Mouse (Mus musculus) kidney, adult 2 months (tissue): ENCODE measurements at regions not wholly inside any gene's neighbourhood (a gene's known extent, or its start where the extent isn't known, plus 50 kb on each side); places are given as distances from the start of the nearest gene placed in this dataset.

ENCODE experiments used
- DNase-seq: peaks from one replicate; pipeline ENCODE4 v3.0.0; 2021
- H3K27ac ChIP-seq: fragments of 200-500 bp; 2 replicates; pipeline ENCODE4 v1.5.1; 2012; ENCODE audit warnings: low read depth, low read length, control low read depth, inconsistent platforms; ENCODE audit not compliant: insufficient read depth
- H3K27me3 ChIP-seq: fragments of 200-500 bp; replicated peaks from 2 replicates; pipeline ENCODE4 v1.6.1; 2012; ENCODE audit warnings: mild to moderate bottlenecking, moderate library complexity, low read length, inconsistent platforms; ENCODE audit not compliant: control insufficient read depth, insufficient read depth
- H3K36me3 ChIP-seq: fragments of 200-500 bp; 2 replicates; pipeline ENCODE4 v1.6.1; 2012; ENCODE audit warnings: mild to moderate bottlenecking, moderate library complexity, low read length, inconsistent platforms; ENCODE audit not compliant: control insufficient read depth, insufficient read depth
- H3K4me1 ChIP-seq: fragments of 200-500 bp; 2 replicates; pipeline ENCODE4 v1.6.1; 2011; ENCODE audit warnings: low read length; ENCODE audit not compliant: control insufficient read depth, insufficient read depth
- H3K4me3 ChIP-seq: fragments of 200-500 bp; 2 replicates; pipeline ENCODE4 v1.5.1; 2011; ENCODE audit warnings: mild to moderate bottlenecking, low read depth, low read length, control low read depth; ENCODE audit not compliant: insufficient read depth
- CTCF ChIP-seq: fragments of 200-500 bp; conservative IDR thresholded peaks from 2 replicates; pipeline ENCODE4 v1.5.1; 2011; ENCODE audit warnings: low read depth, mild to moderate bottlenecking, control low read depth, low read length, moderate library complexity, mixed read lengths; ENCODE audit not compliant: insufficient read depth, insufficient read length
- POLR2A ChIP-seq: fragments of 200-500 bp; IDR thresholded peaks from one replicate; pipeline ENCODE4 v1.6.1; 2011; ENCODE audit warnings: low read depth, low read length, control low read depth
- WGBS: fragments of 180-500 bp; shearing (Covaris S2); methylation state at CpG from one replicate; pipeline ENCODE4 v1.1.7; 2018; 5-methylcytosine and 5-hydroxymethylcytosine counted together

DNA sequence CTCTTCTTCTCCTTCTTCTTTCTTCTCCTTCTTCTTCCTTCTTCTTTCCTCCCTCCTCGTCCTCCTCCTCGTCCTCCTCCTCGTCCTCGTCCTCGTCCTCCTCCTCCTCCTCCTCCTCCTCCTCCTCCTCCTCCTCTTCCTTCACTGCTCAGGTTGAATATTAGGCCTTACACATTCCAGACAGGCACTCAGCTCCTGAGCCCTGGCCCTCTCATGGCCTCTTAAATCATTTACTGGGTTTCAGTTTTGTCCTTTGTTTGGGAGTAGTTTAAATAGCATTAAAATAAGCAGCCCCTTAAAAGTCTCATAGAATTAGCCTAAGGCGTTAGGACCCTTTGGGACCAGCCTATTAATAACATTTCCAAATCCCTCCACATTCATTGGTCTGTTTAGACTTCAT, 57.3 kb upstream of the Armc2 start:
- Histone ChIP-seq H3K27ac (no peak overlapping the region), H3K4me1 (peaks cover 13% of the 10 kb centered on the region; the same call in 1 of the 2 replicates), H3K36me3 (no peaks in the 10 kb centered on the region), H3K27me3 (no peaks in the 10 kb centered on the region), H3K4me3 (no peak overlapping the region)
- peak; percentile 66 for DNase-seq
- TF ChIP-seq CTCF: no peak
- no peak for TF ChIP-seq POLR2A
- 45% methylated on average over 3 of the region's 6 CpGs for WGBS

DNA sequence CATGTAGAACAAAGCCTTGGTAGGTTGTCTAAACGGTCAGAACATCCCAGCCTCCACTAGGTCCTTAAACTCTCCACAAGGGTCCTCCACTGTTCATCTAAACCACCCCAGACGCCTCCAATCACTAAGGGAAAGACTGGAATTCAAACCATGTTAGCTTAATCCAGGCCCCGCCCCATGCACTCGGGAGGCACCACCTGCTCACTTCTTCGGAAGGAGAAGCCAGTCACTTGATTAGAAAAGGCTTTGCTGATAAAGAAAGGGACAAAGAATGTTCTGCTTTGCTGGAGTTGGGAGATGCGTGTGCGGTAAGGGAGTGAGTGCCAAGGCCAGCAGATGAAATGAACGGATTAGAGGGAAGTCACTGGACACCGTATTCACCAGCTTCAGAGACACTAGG, 54.5 kb upstream of the Armc2 start:
- Histone ChIP-seq H3K36me3 (no peaks in the 10 kb centered on the region), H3K27me3 (no peaks in the 10 kb centered on the region), H3K4me1 (peaks cover 13% of the 10 kb centered on the region; the same call in 1 of the 2 replicates), H3K4me3 (no peak overlapping the region), H3K27ac (no peak overlapping the region; the same call in 1 of the 2 replicates)
- DNase-seq: peak; percentile 50
- TF ChIP-seq POLR2A: no peak
- TF ChIP-seq CTCF: no peak
- 32% methylated on average over 9 of the region's 9 CpGs for WGBS

GRCm38 (mm10) chr10:42072131-42072530, 53.9 kb upstream of the Armc2 start:
- no peaks in the 10 kb centered on the region for H3K36me3 ChIP-seq
- peaks cover 13% of the 10 kb centered on the region; the same call in 1 of the 2 replicates for H3K4me1 ChIP-seq
- peak overlapping the region; percentile 37; the same call in 1 of the 2 replicates for H3K27ac ChIP-seq
- no peak overlapping the region for H3K4me3 ChIP-seq
- H3K27me3 ChIP-seq: no peaks in the 10 kb centered on the region
- DNase-seq: peak; percentile 36
- WGBS: 52% methylated on average over 3 of the region's 3 CpGs
- TF ChIP-seq CTCF (no peak), POLR2A (no peak)

DNA sequence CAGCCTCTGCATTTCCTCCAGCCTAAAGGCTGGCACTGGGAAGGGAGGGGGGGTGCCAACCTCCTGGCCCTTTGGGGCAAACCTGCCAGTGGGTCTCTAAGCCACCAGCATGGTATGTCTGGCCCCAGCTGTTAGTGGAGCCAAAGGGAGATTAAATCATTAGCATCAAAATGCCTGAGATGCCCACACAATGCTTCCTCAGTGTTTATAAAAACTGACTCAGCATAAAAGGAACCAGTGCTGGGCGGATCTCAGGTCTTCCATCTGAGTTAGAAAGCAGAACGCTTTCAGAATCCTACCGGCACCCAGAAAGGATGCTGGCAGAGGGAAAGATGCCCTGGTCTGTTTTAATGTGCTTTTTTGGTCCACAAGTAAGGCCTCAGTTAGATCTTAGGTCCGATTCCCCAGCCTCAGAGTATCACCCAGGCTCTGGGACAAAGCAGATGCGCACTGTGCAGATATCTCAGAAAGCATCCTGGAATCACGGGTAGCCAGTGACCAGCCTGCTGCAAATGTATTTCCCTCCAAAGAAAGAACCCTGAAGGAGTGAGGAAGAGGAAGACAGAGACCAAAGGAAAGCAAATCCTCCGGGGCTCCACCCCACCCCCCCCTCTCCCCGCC, 53.3 kb upstream of the Armc2 start:
- DNase-seq: no peak
- no peak overlapping the region for H3K4me3 ChIP-seq
- 62% methylated on average over 8 of the region's 8 CpGs for WGBS
- no peak for TF ChIP-seq CTCF
- no peak for TF ChIP-seq POLR2A
- no peak overlapping the region for H3K27ac ChIP-seq
- H3K36me3 ChIP-seq: no peaks in the 10 kb centered on the region
- H3K27me3 ChIP-seq: no peaks in the 10 kb centered on the region
- peaks cover 13% of the 10 kb centered on the region; the same call in 1 of the 2 replicates for H3K4me1 ChIP-seq

GRCm38 (mm10) chr10:42070611-42071403, 52.6 kb upstream of the Armc2 start:
- 34% methylated on average over 10 of the region's 10 CpGs for WGBS
- no peak overlapping the region for H3K4me3 ChIP-seq

GRCm38 (mm10) chr10:42069751-42070150, 51.5 kb upstream of the Armc2 start:
- no peak for TF ChIP-seq CTCF
- TF ChIP-seq POLR2A: no peak
- Histone ChIP-seq H3K27ac (no peak overlapping the region), H3K4me1 (peaks cover 11% of the 10 kb centered on the region; the same call in 1 of the 2 replicates), H3K36me3 (no peaks in the 10 kb centered on the region), H3K4me3 (no peak overlapping the region), H3K27me3 (no peaks in the 10 kb centered on the region)
- 86% methylated on average over 8 of the region's 8 CpGs for WGBS
- DNase-seq: no peak

More at GRCm38 (mm10) chr10:42070611-42071403, 52.6 kb upstream of the Armc2 start:
- peaks cover 13% of the 10 kb centered on the region; the same call in 1 of the 2 replicates for H3K4me1 ChIP-seq
- TF ChIP-seq POLR2A: no peak
- peak; percentile 89 for TF ChIP-seq CTCF
- H3K27ac ChIP-seq: no peak overlapping the region
- no peaks in the 10 kb centered on the region for H3K27me3 ChIP-seq
- peak; percentile 82 for DNase-seq
- no peaks in the 10 kb centered on the region for H3K36me3 ChIP-seq

DNA sequence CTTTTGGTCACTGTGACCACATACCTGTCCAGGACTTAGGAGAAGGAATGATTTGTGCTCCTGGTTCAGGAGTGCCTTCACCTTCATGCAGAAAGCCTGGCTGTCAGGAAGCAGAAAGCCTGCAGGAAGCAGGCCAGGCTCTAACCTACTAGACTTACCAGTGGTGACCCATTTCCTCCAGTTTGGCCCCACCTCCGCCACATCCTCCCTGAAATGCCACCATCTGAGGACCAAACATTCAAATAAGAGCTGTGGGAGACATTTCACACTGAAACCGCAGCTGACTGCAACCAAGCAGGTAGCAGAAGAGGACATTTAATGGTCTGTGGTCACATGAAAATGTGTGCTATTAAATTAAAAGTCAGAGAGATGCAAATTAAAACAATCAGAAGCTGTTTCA, 50.3 kb upstream of the Armc2 start:
- H3K4me3 ChIP-seq: no peak overlapping the region
- no peaks in the 10 kb centered on the region for H3K27me3 ChIP-seq
- H3K36me3 ChIP-seq: no peaks in the 10 kb centered on the region
- no peak for DNase-seq
- peaks cover 11% of the 10 kb centered on the region; the same call in 1 of the 2 replicates for H3K4me1 ChIP-seq
- TF ChIP-seq POLR2A (no peak), CTCF (no peak)
- WGBS: 74% methylated on average over 2 of the region's 2 CpGs
- no peak overlapping the region for H3K27ac ChIP-seq
